Mouse (Mus musculus): ENCODE measurements around the gene Tinagl1. TPM values are rescaled to one million over a fixed set of nuclear protein-coding genes. Genes with fewer than 3 reads are reported as not detected.

Gene Tinagl1
- total and polyA plus RNA-seq, 3 experiments = 56.4 to 68.6 (median 61.9) TPM

GRCm38 (mm10) chr4:130125164-130125563, 49.8 kb downstream of the Tinagl1 start:
- H3K4me1 ChIP-seq (ENCODE audit: control insufficient read depth, insufficient read depth, low read length) = no peaks in the 10 kb centered on the region
- H3K4me3 ChIP-seq = no peak overlapping the region
- intact Hi-C loops (cut with DNase I) = no loop called here
- no peak overlapping the region for H3K9ac ChIP-seq (ENCODE audit: low read depth, low read length)
- H3K36me3 ChIP-seq (ENCODE audit: control insufficient read depth, insufficient read depth, low read length) = no peaks in the 10 kb centered on the region
- DNase-seq = no peak
- no peaks in the 10 kb centered on the region for H3K27me3 ChIP-seq (ENCODE audit: control insufficient read depth, insufficient read depth, low read length)
- no peak for TF ChIP-seq POLR2A (IDR thresholded peaks at IDR 0.05; ENCODE audit: insufficient read depth, low read depth, low read length)
- no peak for TF ChIP-seq CTCF (IDR thresholded peaks at IDR 0.05)
- TF ChIP-seq EP300 (IDR thresholded peaks at IDR 0.05; ENCODE audit: insufficient read depth, low read depth, low read length) = no peak
- H3K27ac ChIP-seq = no peak overlapping the region
- no peaks in the 10 kb centered on the region for H3K79me2 ChIP-seq (replicated peaks; ENCODE audit: control insufficient read depth, insufficient read depth, low read length)
- 84% methylated on average over 6 of the region's 6 CpGs for WGBS

GRCm38 (mm10) chr4:130124110-130124509, 50.8 kb downstream of the Tinagl1 start:
- H3K79me2 ChIP-seq (replicated peaks; ENCODE audit: control insufficient read depth, insufficient read depth, low read length) = no peaks in the 10 kb centered on the region
- intact Hi-C loops (cut with DNase I) = no loop called here
- H3K4me1 ChIP-seq (ENCODE audit: control insufficient read depth, insufficient read depth, low read length) = no peaks in the 10 kb centered on the region
- no peak for DNase-seq
- no peak overlapping the region for H3K9ac ChIP-seq (ENCODE audit: low read depth, low read length)
- H3K4me3 ChIP-seq = no peak overlapping the region
- no peaks in the 10 kb centered on the region for H3K27me3 ChIP-seq (ENCODE audit: control insufficient read depth, insufficient read depth, low read length)
- no peak for TF ChIP-seq EP300 (IDR thresholded peaks at IDR 0.05; ENCODE audit: insufficient read depth, low read depth, low read length)
- no peak for TF ChIP-seq POLR2A (IDR thresholded peaks at IDR 0.05; ENCODE audit: insufficient read depth, low read depth, low read length)
- no peak for TF ChIP-seq CTCF (IDR thresholded peaks at IDR 0.05)
- H3K36me3 ChIP-seq (ENCODE audit: control insufficient read depth, insufficient read depth, low read length) = no peaks in the 10 kb centered on the region
- 96% methylated on average over 4 of the region's 4 CpGs for WGBS
- no peak overlapping the region for H3K27ac ChIP-seq

- Histone ChIP-seq H3K27ac (no peak overlapping the region), H3K9ac (ENCODE audit: low read depth, low read length) (no peak overlapping the region), H3K36me3 (ENCODE audit: control insufficient read depth, insufficient read depth, low read length) (no peaks in the 10 kb centered on the region), H3K27me3 (ENCODE audit: control insufficient read depth, insufficient read depth, low read length) (no peaks in the 10 kb centered on the region), H3K4me3 (no peak overlapping the region), H3K79me2 (replicated peaks; ENCODE audit: control insufficient read depth, insufficient read depth, low read length) (no peaks in the 10 kb centered on the region), H3K4me1 (ENCODE audit: control insufficient read depth, insufficient read depth, low read length) (no peaks in the 10 kb centered on the region)
- no peak for DNase-seq
- 91% methylated on average over 5 of the region's 5 CpGs for WGBS
- TF ChIP-seq POLR2A (IDR thresholded peaks at IDR 0.05; ENCODE audit: insufficient read depth, low read depth, low read length) (no peak), EP300 (IDR thresholded peaks at IDR 0.05; ENCODE audit: insufficient read depth, low read depth, low read length) (no peak), CTCF (IDR thresholded peaks at IDR 0.05) (no peak)
- intact Hi-C loops (cut with DNase I) = no loop called here
These were observed 51.9 kb downstream of the Tinagl1 start for GRCm38 (mm10) chr4:130123020-130123419.

GRCm38 (mm10) chr4:130121560-130121959, 53.4 kb downstream of the Tinagl1 start:
- Histone ChIP-seq H3K4me3 (no peak overlapping the region), H3K27ac (no peak overlapping the region), H3K9ac (ENCODE audit: low read depth, low read length) (no peak overlapping the region), H3K79me2 (replicated peaks; ENCODE audit: control insufficient read depth, insufficient read depth, low read length) (0 out of 2 replicates have a peak, but pooled peaks cover 2% of the 10 kb centered on the region), H3K27me3 (ENCODE audit: control insufficient read depth, insufficient read depth, low read length) (no peaks in the 10 kb centered on the region), H3K36me3 (ENCODE audit: control insufficient read depth, insufficient read depth, low read length) (no peaks in the 10 kb centered on the region), H3K4me1 (ENCODE audit: control insufficient read depth, insufficient read depth, low read length) (no peaks in the 10 kb centered on the region)
- 84% methylated on average over 8 of the region's 8 CpGs for WGBS
- intact Hi-C loops (cut with DNase I) = no loop called here
- no peak for DNase-seq
- TF ChIP-seq CTCF (IDR thresholded peaks at IDR 0.05) (no peak), POLR2A (IDR thresholded peaks at IDR 0.05; ENCODE audit: insufficient read depth, low read depth, low read length) (no peak), EP300 (IDR thresholded peaks at IDR 0.05; ENCODE audit: insufficient read depth, low read depth, low read length) (no peak)

GRCm38 (mm10) chr4:130120752-130121151, 54.2 kb downstream of the Tinagl1 start:
- no peak for DNase-seq
- H3K27me3 ChIP-seq (ENCODE audit: control insufficient read depth, insufficient read depth, low read length) = no peaks in the 10 kb centered on the region
- no peaks in the 10 kb centered on the region for H3K4me1 ChIP-seq (ENCODE audit: control insufficient read depth, insufficient read depth, low read length)
- WGBS = 46% methylated on average over 4 of the region's 4 CpGs
- no peak for TF ChIP-seq POLR2A (IDR thresholded peaks at IDR 0.05; ENCODE audit: insufficient read depth, low read depth, low read length)
- TF ChIP-seq CTCF (IDR thresholded peaks at IDR 0.05) = no peak
- no peak for TF ChIP-seq EP300 (IDR thresholded peaks at IDR 0.05; ENCODE audit: insufficient read depth, low read depth, low read length)
- intact Hi-C loops (cut with DNase I) = no loop called here
- H3K9ac ChIP-seq (ENCODE audit: low read depth, low read length) = no peak overlapping the region
- no peak overlapping the region for H3K4me3 ChIP-seq
- H3K79me2 ChIP-seq (replicated peaks; ENCODE audit: control insufficient read depth, insufficient read depth, low read length) = peaks cover 5% of the 10 kb centered on the region
- no peaks in the 10 kb centered on the region for H3K36me3 ChIP-seq (ENCODE audit: control insufficient read depth, insufficient read depth, low read length)
- H3K27ac ChIP-seq = no peak overlapping the region

Other genes starting within 250 kb of the Tinagl1 start
- under 1 TPM in 1 of 2 experiments, not detected in 1; 0.07 TPM for gene Spocd1, start 245.9 kb downstream of the Tinagl1 start, total RNA-seq (2021)
- not detected in 2 replicates for gene Spocd1, start 245.9 kb downstream of the Tinagl1 start, polyA plus RNA-seq (2012; rRNA removed)
- 1 to 10 TPM; 1.8 to 2.0 TPM for gene Adgrb2, start 190.3 kb downstream of the Tinagl1 start, total RNA-seq (2021)
- gene Adgrb2, start 190.3 kb downstream of the Tinagl1 start, polyA plus RNA-seq (2012; rRNA removed) = 2.5 and 4.8 TPM in 2 replicates
- 1 to 10 TPM; 5.0 to 5.5 TPM for gene Col16a1, start 127.3 kb downstream of the Tinagl1 start, total RNA-seq (2021)
- gene Col16a1, start 127.3 kb downstream of the Tinagl1 start, polyA plus RNA-seq (2012; rRNA removed) = 7.2 and 8.4 TPM in 2 replicates
- gene Pef1, start 72.6 kb downstream of the Tinagl1 start, total RNA-seq (2021) = 10 to 100 TPM; 31.4 to 38.0 TPM
- gene Pef1, start 72.6 kb downstream of the Tinagl1 start, polyA plus RNA-seq (2012; rRNA removed) = 59.3 and 63.7 TPM in 2 replicates
- not detected for gene Hcrtr1, start 35.8 kb downstream of the Tinagl1 start, total RNA-seq (2021)
- gene Hcrtr1, start 35.8 kb downstream of the Tinagl1 start, polyA plus RNA-seq (2012; rRNA removed) = 0.23 and 0.27 TPM in 2 replicates
- gene Gm853, start 47.3 kb upstream of the Tinagl1 start, total RNA-seq (2021) = not detected
- not detected in 2 replicates for gene Gm853, start 47.3 kb upstream of the Tinagl1 start, polyA plus RNA-seq (2012; rRNA removed)
- 1 to 10 TPM; 1.8 to 2.8 TPM for gene Serinc2, start 104.1 kb upstream of the Tinagl1 start, total RNA-seq (2021)
- gene Serinc2, start 104.1 kb upstream of the Tinagl1 start, polyA plus RNA-seq (2012; rRNA removed) = 1.4 and 1.8 TPM in 2 replicates
- 1,000 to 10,000 TPM; 5,566 to 6,234 TPM for gene Fabp3, start 133.5 kb upstream of the Tinagl1 start, total RNA-seq (2021)
- gene Fabp3, start 133.5 kb upstream of the Tinagl1 start, polyA plus RNA-seq (2012; rRNA removed) = 6,657 and 8,958 TPM in 2 replicates
- not detected for gene Gm10570, start 133.6 kb upstream of the Tinagl1 start, total RNA-seq (2021)
- gene Gm10570, start 133.6 kb upstream of the Tinagl1 start, polyA plus RNA-seq (2012; rRNA removed) = 0.27 and 0.73 TPM in 2 replicates
- 10 to 100 TPM; 25.8 to 30.7 TPM for gene Zcchc17, start 184.8 kb upstream of the Tinagl1 start, total RNA-seq (2021)
- gene Zcchc17, start 184.8 kb upstream of the Tinagl1 start, polyA plus RNA-seq (2012; rRNA removed) = 15.0 and 25.6 TPM in 2 replicates
- 10 to 100 TPM; 14.5 to 14.9 TPM for gene Snrnp40, start 185.0 kb upstream of the Tinagl1 start, total RNA-seq (2021)
- 15.7 and 22.6 TPM in 2 replicates for gene Snrnp40, start 185.0 kb upstream of the Tinagl1 start, polyA plus RNA-seq (2012; rRNA removed)